Mouse (Mus musculus) embryonic facial prominence, embryonic 15.5 days (tissue): Measurements from ENCODE around the gene Eef2. TPM values are rescaled to one million over a fixed set of nuclear protein-coding genes. Genes with fewer than 3 reads are reported as not detected.

Experiments
- polyA plus RNA-seq: library from polyadenylated mRNA; unstranded; fragments of >200 nt; fragmentation: Nextera tagmentation; extraction: Ambion mirVana; gene quantifications from 2 replicates; pipeline ENCODE4 v1.2.1, GENCODE M21; 2015

Eef2 gene
- polyA plus RNA-seq, 1 experiment from 2014 or later: 654 TPM

Other genes with a start within 250 kb of the Eef2 start
- gene Gadd45b, start 246.6 kb upstream of the Eef2 start, polyA plus RNA-seq: 43.7 and 46.6 TPM in 2 replicates
- gene Gng7, start 161.7 kb upstream of the Eef2 start, polyA plus RNA-seq: 11.2 and 12.3 TPM in 2 replicates
- gene Diras1, start 151.0 kb upstream of the Eef2 start, polyA plus RNA-seq: 1.4 and 1.9 TPM in 2 replicates
- gene Slc39a3, start 139.2 kb upstream of the Eef2 start, polyA plus RNA-seq: 21.7 and 22.7 TPM in 2 replicates
- 199 and 216 TPM in 2 replicates for gene Sgta, start 116.5 kb upstream of the Eef2 start, polyA plus RNA-seq
- 81.3 and 87.7 TPM in 2 replicates for gene Thop1, start 106.6 kb upstream of the Eef2 start, polyA plus RNA-seq
- gene Creb3l3, start 77.8 kb upstream of the Eef2 start, polyA plus RNA-seq: 0.89 and 0.92 TPM in 2 replicates
- 189 and 197 TPM in 2 replicates for gene Map2k2, start 70.7 kb upstream of the Eef2 start, polyA plus RNA-seq
- 57.6 and 59.4 TPM in 2 replicates for gene Zbtb7a, start 41.4 kb upstream of the Eef2 start, polyA plus RNA-seq
- gene Pias4, start 8.7 kb upstream of the Eef2 start, polyA plus RNA-seq: 52.0 and 52.7 TPM in 2 replicates
- gene Dapk3, start 6.4 kb downstream of the Eef2 start, polyA plus RNA-seq: 65.4 and 67.7 TPM in 2 replicates
- 0.13 and 0.21 TPM in 2 replicates for gene 4930442H23Rik, start 7.2 kb downstream of the Eef2 start, polyA plus RNA-seq
- 0.36 and 0.54 TPM in 2 replicates for gene Nmrk2, start 25.4 kb downstream of the Eef2 start, polyA plus RNA-seq
- 0.47 and 0.69 TPM in 2 replicates for gene Atcay, start 54.2 kb downstream of the Eef2 start, polyA plus RNA-seq
- gene Zfr2, start 56.5 kb downstream of the Eef2 start, polyA plus RNA-seq: 13.7 and 16.0 TPM in 2 replicates
- gene Matk, start 76.3 kb downstream of the Eef2 start, polyA plus RNA-seq: 7.1 and 9.1 TPM in 2 replicates
- gene Mrpl54, start 90.3 kb downstream of the Eef2 start, polyA plus RNA-seq: 199 and 203 TPM in 2 replicates
- gene Apba3, start 90.3 kb downstream of the Eef2 start, polyA plus RNA-seq: 70.9 and 77.4 TPM in 2 replicates
- 15.1 and 22.6 TPM in 2 replicates for gene Tjp3, start 115.0 kb downstream of the Eef2 start, polyA plus RNA-seq
- 51.1 and 53.8 TPM in 2 replicates for gene Pip5k1c, start 116.3 kb downstream of the Eef2 start, polyA plus RNA-seq
- gene Cactin, start 144.5 kb downstream of the Eef2 start, polyA plus RNA-seq: 41.4 and 44.0 TPM in 2 replicates
- 13.2 and 14.2 TPM in 2 replicates for gene Tbxa2r, start 152.1 kb downstream of the Eef2 start, polyA plus RNA-seq
- gene Gipc3, start 166.6 kb downstream of the Eef2 start, polyA plus RNA-seq: 0.29 and 0.35 TPM in 2 replicates
- 94.7 and 96.1 TPM in 2 replicates for gene Hmg20b, start 173.8 kb downstream of the Eef2 start, polyA plus RNA-seq
- 15.8 and 16.2 TPM in 2 replicates for gene Mfsd12, start 180.9 kb downstream of the Eef2 start, polyA plus RNA-seq
- 0.73 and 1.3 TPM in 2 replicates for gene 4930404N11Rik, start 189.2 kb downstream of the Eef2 start, polyA plus RNA-seq
- 98.8 and 102 TPM in 2 replicates for gene Fzr1, start 201.9 kb downstream of the Eef2 start, polyA plus RNA-seq
- 83.1 and 85.2 TPM in 2 replicates for gene Dohh, start 207.8 kb downstream of the Eef2 start, polyA plus RNA-seq
- 3.1 and 3.2 TPM in 2 replicates for gene Gm48551, start 207.8 kb downstream of the Eef2 start, polyA plus RNA-seq
- 1.6 and 2.9 TPM in 2 replicates for gene Gm48552, start 212.4 kb downstream of the Eef2 start, polyA plus RNA-seq
- 5.0 and 8.3 TPM in 2 replicates for gene Smim24, start 216.4 kb downstream of the Eef2 start, polyA plus RNA-seq